Mouse (Mus musculus): ENCODE results near the gene Cog1. TPM values are rescaled to one million over a fixed set of nuclear protein-coding genes. Genes with fewer than 3 reads are reported as not detected.

The Cog1 gene
- total RNA-seq, 1 experiment = 19.1 TPM

- Histone ChIP-seq H3K36me3 (ENCODE audit: control insufficient read depth, insufficient read depth, low read length, poor library complexity, severe bottlenecking) (no peaks in the 10 kb centered on the region), H3K4me3 (ENCODE audit: insufficient read depth in 1 of 2, low read depth in 1 of 2, low read length in 2 of 2, poor library complexity in 1 of 2, severe bottlenecking in 1 of 2) (no peak overlapping the region), H3K27ac (ENCODE audit: insufficient read depth, low read depth, low read length, poor library complexity, severe bottlenecking) (no peak overlapping the region), H3K9ac (ENCODE audit: insufficient read depth, low read depth, low read length, poor library complexity, severe bottlenecking) (no peak overlapping the region), H3K4me1 (ENCODE audit: control insufficient read depth in 2 of 2, insufficient read depth in 2 of 2, low read length in 2 of 2, poor library complexity in 1 of 2) (no peaks in the 10 kb centered on the region), H3K9me3 (ENCODE audit: control insufficient read depth, insufficient read depth, low read depth, low read length) (peaks cover 7% of the 10 kb centered on the region; the same call in 1 of the 2 replicates)
- TF ChIP-seq HCFC1 (IDR thresholded peaks at IDR 0.05; ENCODE audit: borderline replicate concordance, insufficient read depth, low read length) = no peak
- TF ChIP-seq ZC3H11A (IDR thresholded peaks at IDR 0.05; ENCODE audit: borderline replicate concordance, low read depth, low read length) = no peak
- TF ChIP-seq MAFK (IDR thresholded peaks at IDR 0.05; ENCODE audit: insufficient read depth, low read depth, low read length) = no peak
- TF ChIP-seq CHD2 (IDR thresholded peaks at IDR 0.05; ENCODE audit: low read depth, low read length) = no peak
- TF ChIP-seq ZNF384 (IDR thresholded peaks at IDR 0.05; ENCODE audit: low read depth, low read length) = no peak
- DNase-seq (ENCODE audit: low read depth, low spot score) = no peak
- in situ Hi-C loops (cut with MboI; ENCODE audit: low sequenced_read_pairs in 2 of 2, unreplicated experiment in 2 of 2) = loop anchor here in 1 of 2 experiments (25.0 kb wide), 1 partner anchor 446 kb away; no protein-coding TSS in a partner anchor
Observed at GRCm38 (mm10) chr11:113633398-113633797, 15.6 kb upstream of the Cog1 start.

- DNase-seq (ENCODE audit: low read depth, low spot score) = no peak
- no peak overlapping the region for H3K4me3 ChIP-seq (ENCODE audit: insufficient read depth in 1 of 2, low read depth in 1 of 2, low read length in 2 of 2, poor library complexity in 1 of 2, severe bottlenecking in 1 of 2)
- in situ Hi-C loops (cut with MboI; ENCODE audit: low sequenced_read_pairs in 2 of 2, unreplicated experiment in 2 of 2) = loop anchor here in 1 of 2 experiments (25.0 kb wide), 1 partner anchor 447 kb away; no protein-coding TSS in a partner anchor
- H3K4me1 ChIP-seq (ENCODE audit: control insufficient read depth in 2 of 2, insufficient read depth in 2 of 2, low read length in 2 of 2, poor library complexity in 1 of 2) = no peaks in the 10 kb centered on the region
- H3K36me3 ChIP-seq (ENCODE audit: control insufficient read depth, insufficient read depth, low read length, poor library complexity, severe bottlenecking) = no peaks in the 10 kb centered on the region
- H3K27ac ChIP-seq (ENCODE audit: insufficient read depth, low read depth, low read length, poor library complexity, severe bottlenecking) = no peak overlapping the region
- TF ChIP-seq CHD2 (IDR thresholded peaks at IDR 0.05; ENCODE audit: low read depth, low read length) (no peak), MAFK (IDR thresholded peaks at IDR 0.05; ENCODE audit: insufficient read depth, low read depth, low read length) (no peak), ZC3H11A (IDR thresholded peaks at IDR 0.05; ENCODE audit: borderline replicate concordance, low read depth, low read length) (no peak), ZNF384 (IDR thresholded peaks at IDR 0.05; ENCODE audit: low read depth, low read length) (no peak), HCFC1 (IDR thresholded peaks at IDR 0.05; ENCODE audit: borderline replicate concordance, insufficient read depth, low read length) (no peak)
- no peak overlapping the region for H3K9ac ChIP-seq (ENCODE audit: insufficient read depth, low read depth, low read length, poor library complexity, severe bottlenecking)
- peaks cover 7% of the 10 kb centered on the region; the same call in 1 of the 2 replicates for H3K9me3 ChIP-seq (ENCODE audit: control insufficient read depth, insufficient read depth, low read depth, low read length)
Observed at GRCm38 (mm10) chr11:113634699-113635121, 14.3 kb upstream of the Cog1 start.

DNA sequence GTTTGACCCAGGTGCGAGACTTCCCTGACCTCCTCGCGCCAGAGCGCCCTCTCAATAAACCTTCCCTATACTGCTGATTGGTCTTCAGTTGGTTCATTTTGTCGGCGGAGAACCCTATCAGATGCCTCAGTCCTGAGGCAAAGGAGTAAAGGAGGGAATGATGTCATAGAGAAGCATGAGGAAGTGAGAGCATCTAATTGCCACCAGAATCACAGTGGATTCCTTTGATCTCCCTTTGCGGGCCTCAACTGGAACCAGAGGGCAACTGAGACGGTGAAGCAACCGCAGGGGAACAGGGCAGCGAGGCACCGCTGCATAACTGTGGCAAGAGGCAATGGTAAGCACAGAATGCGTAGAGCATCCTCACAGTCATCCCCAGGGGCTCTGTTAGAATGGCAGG lies 10.3 kb upstream of the Cog1 start:
- no peak overlapping the region for H3K27ac ChIP-seq (ENCODE audit: insufficient read depth, low read depth, low read length, poor library complexity, severe bottlenecking)
- DNase-seq (ENCODE audit: low read depth, low spot score) = no peak
- H3K36me3 ChIP-seq (ENCODE audit: control insufficient read depth, insufficient read depth, low read length, poor library complexity, severe bottlenecking) = no peaks in the 10 kb centered on the region
- TF ChIP-seq ZC3H11A (IDR thresholded peaks at IDR 0.05; ENCODE audit: borderline replicate concordance, low read depth, low read length) = no peak
- no peak for TF ChIP-seq CHD2 (IDR thresholded peaks at IDR 0.05; ENCODE audit: low read depth, low read length)
- no peak for TF ChIP-seq ZNF384 (IDR thresholded peaks at IDR 0.05; ENCODE audit: low read depth, low read length)
- TF ChIP-seq MAFK (IDR thresholded peaks at IDR 0.05; ENCODE audit: insufficient read depth, low read depth, low read length) = no peak
- TF ChIP-seq HCFC1 (IDR thresholded peaks at IDR 0.05; ENCODE audit: borderline replicate concordance, insufficient read depth, low read length) = no peak
- no peak overlapping the region for H3K9ac ChIP-seq (ENCODE audit: insufficient read depth, low read depth, low read length, poor library complexity, severe bottlenecking)
- no peaks in the 10 kb centered on the region for H3K4me1 ChIP-seq (ENCODE audit: control insufficient read depth in 2 of 2, insufficient read depth in 2 of 2, low read length in 2 of 2, poor library complexity in 1 of 2)
- peaks cover 7% of the 10 kb centered on the region; the same call in 1 of the 2 replicates for H3K9me3 ChIP-seq (ENCODE audit: control insufficient read depth, insufficient read depth, low read depth, low read length)
- in situ Hi-C loops (cut with MboI; ENCODE audit: low sequenced_read_pairs in 2 of 2, unreplicated experiment in 2 of 2) = loop anchor here in 1 of 2 experiments (25.0 kb wide), 1 partner anchor 451 kb away; no protein-coding TSS in a partner anchor
- no peak overlapping the region for H3K4me3 ChIP-seq (ENCODE audit: insufficient read depth in 1 of 2, low read depth in 1 of 2, low read length in 2 of 2, poor library complexity in 1 of 2, severe bottlenecking in 1 of 2)

DNA sequence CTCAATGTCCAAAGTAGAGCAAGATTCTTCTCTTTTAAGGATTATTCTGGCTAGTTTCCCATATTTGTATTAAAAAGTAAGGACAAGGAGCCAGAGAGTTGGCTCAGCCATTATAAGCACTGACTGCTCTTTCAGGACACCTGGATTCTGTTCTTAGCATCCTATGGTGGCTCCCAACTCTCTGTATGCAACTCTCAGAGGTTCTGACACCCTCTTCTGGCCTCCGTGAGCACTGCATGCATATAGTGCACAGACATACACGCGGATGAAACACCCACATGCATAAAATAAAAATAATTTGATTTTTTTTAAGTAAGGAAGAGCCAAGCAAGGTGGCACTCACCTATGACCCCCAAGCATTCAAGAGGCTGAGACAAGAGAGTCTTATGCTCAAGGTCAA lies 3.8 kb upstream of the Cog1 start:
- no peaks in the 10 kb centered on the region for H3K36me3 ChIP-seq (ENCODE audit: control insufficient read depth, insufficient read depth, low read length, poor library complexity, severe bottlenecking)
- H3K9me3 ChIP-seq (ENCODE audit: control insufficient read depth, insufficient read depth, low read depth, low read length) = no peaks in the 10 kb centered on the region
- in situ Hi-C loops (cut with MboI; ENCODE audit: low sequenced_read_pairs in 2 of 2, unreplicated experiment in 2 of 2) = loop anchor here (5.0 to 25.0 kb wide), 2 partner anchors 167 to 458 kb away; no protein-coding TSS in a partner anchor
- no peak for DNase-seq (ENCODE audit: low read depth, low spot score)
- no peak overlapping the region for H3K9ac ChIP-seq (ENCODE audit: insufficient read depth, low read depth, low read length, poor library complexity, severe bottlenecking)
- H3K27ac ChIP-seq (ENCODE audit: insufficient read depth, low read depth, low read length, poor library complexity, severe bottlenecking) = no peak overlapping the region
- TF ChIP-seq HCFC1 (IDR thresholded peaks at IDR 0.05; ENCODE audit: borderline replicate concordance, insufficient read depth, low read length) (no peak), ZC3H11A (IDR thresholded peaks at IDR 0.05; ENCODE audit: borderline replicate concordance, low read depth, low read length) (no peak), CHD2 (IDR thresholded peaks at IDR 0.05; ENCODE audit: low read depth, low read length) (no peak), MAFK (IDR thresholded peaks at IDR 0.05; ENCODE audit: insufficient read depth, low read depth, low read length) (no peak), ZNF384 (IDR thresholded peaks at IDR 0.05; ENCODE audit: low read depth, low read length) (no peak)
- H3K4me1 ChIP-seq (ENCODE audit: control insufficient read depth in 2 of 2, insufficient read depth in 2 of 2, low read length in 2 of 2, poor library complexity in 1 of 2) = peaks cover 2 to 4% of the 10 kb centered on the region in 2 experiments; a peak in 2 of 4 replicates
- H3K4me3 ChIP-seq (ENCODE audit: insufficient read depth in 1 of 2, low read depth in 1 of 2, low read length in 2 of 2, poor library complexity in 1 of 2, severe bottlenecking in 1 of 2) = no peak overlapping the region
